Mouse (Mus musculus) midbrain, embryonic 14.5 days (tissue): ENCODE results near the gene Fam53a. TPM values are rescaled to one million over a fixed set of nuclear protein-coding genes. Genes with fewer than 3 reads are reported as not detected.

Experiments used
- ATAC-seq: fragments of 200-750 bp; cut with Nextera tagmentation; 2 replicates; pipeline ENCODE4 v1.8.0; 2017; ENCODE audit warnings: moderate number of reproducible peaks, moderate library complexity; ENCODE audit not compliant: low FRiP score, low TSS enrichment
- DNase-seq: peaks from one replicate; pipeline ENCODE4 v3.0.0-alpha.2; 2015
- H3K27ac ChIP-seq: fragments of 300-500 bp; sonication (generic); replicated peaks from 2 replicates; pipeline ENCODE4 v1.5.1; 2014; ENCODE audit warnings: mild to moderate bottlenecking, low read depth, low read length, moderate library complexity
- H3K27me3 ChIP-seq: fragments of 300-500 bp; sonication (generic); 2 replicates; pipeline ENCODE4 v1.6.1; 2014; ENCODE audit warnings: low read length, control low read depth, mixed read lengths; ENCODE audit not compliant: control insufficient read depth, insufficient read depth
- H3K36me3 ChIP-seq: fragments of 300-500 bp; sonication (generic); 2 replicates; pipeline ENCODE4 v1.6.1; 2014; ENCODE audit warnings: low read length, control low read depth; ENCODE audit not compliant: control insufficient read depth, insufficient read depth
- H3K4me1 ChIP-seq: fragments of 300-500 bp; sonication (generic); 2 replicates; pipeline ENCODE4 v1.6.1; 2014; ENCODE audit warnings: mild to moderate bottlenecking, antibody characterized with exemption, low read length, control low read depth; ENCODE audit not compliant: control insufficient read depth, insufficient read depth
- H3K4me2 ChIP-seq: fragments of 300-500 bp; sonication (generic); 2 replicates; pipeline ENCODE4 v1.6.1; 2014; ENCODE audit warnings: mild to moderate bottlenecking, low read length, moderate library complexity
- H3K4me3 ChIP-seq: fragments of 300-500 bp; sonication (generic); replicated peaks from 2 replicates; pipeline ENCODE4 v1.5.1; 2014; ENCODE audit warnings: low read depth, low read length
- H3K9ac ChIP-seq: fragments of 300-500 bp; sonication (generic); replicated peaks from 2 replicates; pipeline ENCODE4 v1.6.1; 2014; ENCODE audit warnings: mild to moderate bottlenecking, low read length, moderate library complexity
- H3K9me3 ChIP-seq: fragments of 300-500 bp; sonication (generic); 2 replicates; pipeline ENCODE4 v1.6.1; 2016; ENCODE audit warnings: low read length, control low read depth, mixed read lengths; ENCODE audit not compliant: control insufficient read depth
- WGBS: fragments of 180-500 bp; shearing (Covaris S2); extraction: QIAGEN DNeasy Blood & Tissue Kit; methylation state at CpG from one replicate; pipeline ENCODE4 v1.1.7; 2014; 5-methylcytosine and 5-hydroxymethylcytosine counted together
- polyA plus RNA-seq: library from polyadenylated mRNA; unstranded; fragments of >200 nt; fragmentation: Nextera tagmentation; extraction: Ambion mirVana; gene quantifications from 2 replicates; pipeline ENCODE4 v1.2.1, GENCODE M21; 2014

Fam53a gene
- 31.4 and 35.4 TPM in 2 replicates for polyA plus RNA-seq

DNA sequence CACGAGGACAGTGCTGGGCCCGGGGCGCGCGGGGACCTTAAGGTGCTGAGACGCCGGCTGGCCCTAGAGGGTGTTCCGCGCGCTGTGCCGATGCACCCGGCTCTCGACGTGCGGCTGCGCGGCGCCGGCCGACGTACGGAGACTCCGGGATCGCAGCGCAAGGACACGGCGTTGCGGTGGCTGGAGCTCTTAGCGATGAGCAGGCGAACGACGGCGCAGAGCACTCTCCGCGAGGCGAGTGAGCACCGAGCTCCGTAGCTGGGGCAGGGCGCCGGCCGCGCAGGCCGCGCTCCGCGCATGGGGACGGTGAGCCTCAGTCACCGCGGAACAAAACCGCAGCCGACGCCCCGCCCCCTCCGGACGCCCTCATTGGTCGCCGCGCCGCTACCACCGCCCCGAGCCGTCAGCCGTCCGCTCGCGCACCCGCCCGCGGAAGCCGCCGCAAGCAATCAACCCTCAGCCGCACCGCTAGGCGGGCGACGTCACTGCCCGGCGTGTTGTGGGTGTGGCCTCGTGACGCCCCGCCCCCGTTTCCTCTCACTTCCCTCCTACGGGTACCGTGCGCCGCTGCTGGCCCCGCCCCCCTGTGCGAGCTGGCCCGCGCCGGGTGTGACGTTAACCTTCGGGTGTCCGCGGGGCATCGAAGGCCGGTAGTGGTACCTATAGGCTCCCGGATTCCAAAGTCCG lies at the start of gene Fam53a, which contains the start of gene Gm9903:
Gene Fam53a, minus strand, starts transcription at position 335 of the 687 bp plus-strand sequence.
Gene Gm9903, plus strand, starts transcription at position 625 of the 687 bp plus-strand sequence.
- H3K9ac ChIP-seq: peak within 1 kb of the TSS; percentile 68
- H3K4me3 ChIP-seq: peak within 1 kb of the TSS; percentile 73
- H3K27me3 ChIP-seq: no peaks in the 10 kb centered on the region
- peak within 1 kb of the TSS; percentile 94 for H3K4me2 ChIP-seq
- no peaks in the 10 kb centered on the region for H3K9me3 ChIP-seq
- H3K36me3 ChIP-seq: no peaks in the 10 kb centered on the region
- under 1% methylated on average over 98 of the region's 99 CpGs for WGBS
- ATAC-seq (peak; percentile 98), DNase-seq (peak; percentile 98)
- peaks cover 14% of the 10 kb centered on the region for H3K4me1 ChIP-seq
- H3K27ac ChIP-seq: peak within 1 kb of the TSS; percentile 83

- Histone ChIP-seq H3K4me2 (no peak overlapping the region), H3K27me3 (no peaks in the 10 kb centered on the region), H3K9ac (no peak overlapping the region), H3K27ac (no peak overlapping the region), H3K9me3 (no peaks in the 10 kb centered on the region), H3K36me3 (no peaks in the 10 kb centered on the region), H3K4me1 (no peaks in the 10 kb centered on the region), H3K4me3 (no peak overlapping the region)
- DNase-seq (no peak), ATAC-seq (no peak)
- WGBS: 84% methylated on average over 5 of the region's 5 CpGs
These were observed 48.8 kb upstream of the Fam53a start for GRCm38 (mm10) chr5:33678244-33678643.

- Histone ChIP-seq H3K9me3 (no peaks in the 10 kb centered on the region), H3K27ac (no peak overlapping the region), H3K4me1 (no peaks in the 10 kb centered on the region), H3K9ac (no peak overlapping the region), H3K27me3 (no peaks in the 10 kb centered on the region), H3K36me3 (0 out of 2 replicates have a peak, but pooled peaks cover 10% of the 10 kb centered on the region), H3K4me3 (no peak overlapping the region), H3K4me2 (no peak overlapping the region)
- DNase-seq (peak; percentile 77), ATAC-seq (no peak)
- 0% methylated on average over 1 of the region's 1 CpGs for WGBS
These were observed 46.5 kb upstream of the Fam53a start for GRCm38 (mm10) chr5:33675964-33676363.

GRCm38 (mm10) chr5:33674439-33674838 lies 45.0 kb upstream of the Fam53a start:
- no peak; the same call in 1 of the 2 replicates for ATAC-seq
- peak; percentile 50 for DNase-seq
- 0 out of 2 replicates have a peak overlapping the region, but pooled peaks have one; percentile 26 for H3K27ac ChIP-seq
- H3K36me3 ChIP-seq: peaks cover 18% of the 10 kb centered on the region
- H3K9me3 ChIP-seq: no peaks in the 10 kb centered on the region
- no peaks in the 10 kb centered on the region for H3K27me3 ChIP-seq
- WGBS: 54% methylated on average over 3 of the region's 3 CpGs
- no peaks in the 10 kb centered on the region for H3K4me1 ChIP-seq
- H3K4me3 ChIP-seq: no peak overlapping the region
- H3K4me2 ChIP-seq: no peak overlapping the region
- no peak overlapping the region for H3K9ac ChIP-seq

DNA sequence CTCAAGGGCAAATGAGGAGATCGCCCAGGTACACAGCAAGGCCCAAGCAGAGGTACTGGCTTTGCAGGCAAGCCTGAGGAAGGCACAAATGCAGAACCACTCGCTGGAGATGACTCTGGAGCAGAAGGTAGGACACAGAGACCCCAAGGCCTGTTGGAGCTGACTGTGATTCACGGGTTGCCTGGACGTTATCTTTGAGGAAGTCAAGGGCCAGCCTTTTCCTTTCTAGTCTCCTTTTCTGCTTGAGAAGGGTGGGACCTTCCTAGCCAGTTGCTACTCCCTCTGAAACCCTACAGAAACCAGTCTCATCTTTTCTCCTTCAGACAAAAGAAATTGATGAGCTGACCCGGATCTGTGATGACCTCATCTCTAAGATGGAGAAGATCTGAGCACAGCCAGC lies 42.2 kb upstream of the Fam53a start:
- Histone ChIP-seq H3K4me1 (no peaks in the 10 kb centered on the region), H3K4me3 (no peak overlapping the region), H3K9ac (no peak overlapping the region), H3K9me3 (no peaks in the 10 kb centered on the region), H3K36me3 (peaks cover 40% of the 10 kb centered on the region), H3K27me3 (no peaks in the 10 kb centered on the region), H3K27ac (no peak overlapping the region), H3K4me2 (no peak overlapping the region)
- WGBS: 88% methylated on average over 5 of the region's 5 CpGs
- ATAC-seq (no peak), DNase-seq (no peak)

DNA sequence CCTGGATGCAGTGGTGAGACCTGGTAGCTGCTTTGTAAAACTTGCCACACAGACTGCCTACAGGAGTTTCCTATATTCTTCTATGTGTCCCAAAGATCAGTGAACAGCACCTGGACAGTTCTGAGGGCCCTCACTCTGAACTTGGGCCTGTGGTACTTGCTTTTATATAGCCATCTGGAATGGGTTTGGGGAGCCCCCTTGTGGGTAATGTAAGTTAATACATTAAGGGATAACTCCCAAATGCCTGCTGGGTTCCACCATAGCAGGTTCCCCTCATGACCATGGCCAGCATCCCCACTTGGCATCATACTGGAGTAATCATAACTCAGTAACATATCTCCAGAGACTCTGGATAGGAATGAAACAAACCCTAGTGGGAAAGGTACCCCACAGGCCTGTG lies 38.8 kb upstream of the Fam53a start:
- no peaks in the 10 kb centered on the region for H3K4me1 ChIP-seq
- no peak overlapping the region for H3K27ac ChIP-seq
- H3K4me3 ChIP-seq: no peak overlapping the region
- DNase-seq (peak; percentile 74), ATAC-seq (no peak)
- H3K9ac ChIP-seq: no peak overlapping the region
- H3K4me2 ChIP-seq: no peak overlapping the region
- peaks cover 44% of the 10 kb centered on the region for H3K36me3 ChIP-seq
- no peaks in the 10 kb centered on the region for H3K27me3 ChIP-seq
- no peaks in the 10 kb centered on the region for H3K9me3 ChIP-seq

- DNase-seq (no peak), ATAC-seq (0 out of 2 replicates have a peak, but pooled peaks have one; percentile 1)
- H3K27me3 ChIP-seq: no peaks in the 10 kb centered on the region
- peak overlapping the region; percentile 43 for H3K9ac ChIP-seq
- H3K27ac ChIP-seq: no peak overlapping the region
- under 1% methylated on average over 26 of the region's 26 CpGs for WGBS
- peaks cover 19% of the 10 kb centered on the region for H3K4me1 ChIP-seq
- peak overlapping the region; percentile 71 for H3K4me3 ChIP-seq
- H3K36me3 ChIP-seq: peaks cover 24% of the 10 kb centered on the region
- H3K9me3 ChIP-seq: no peaks in the 10 kb centered on the region
- H3K4me2 ChIP-seq: peak overlapping the region; percentile 94
These were observed 29.2 kb upstream of the Fam53a start for GRCm38 (mm10) chr5:33658664-33659050.

- peak within 1 kb of the TSS; percentile 63 for H3K9ac ChIP-seq
- peak within 1 kb of the TSS; percentile 95 for H3K27ac ChIP-seq
- H3K4me1 ChIP-seq: peaks cover 19% of the 10 kb centered on the region
- H3K27me3 ChIP-seq: no peaks in the 10 kb centered on the region
- H3K9me3 ChIP-seq: no peaks in the 10 kb centered on the region
- H3K36me3 ChIP-seq: peaks cover 26% of the 10 kb centered on the region
- ATAC-seq (peak; percentile 97), DNase-seq (peak; percentile 98)
- H3K4me2 ChIP-seq: peak within 1 kb of the TSS; percentile 94
- under 1% methylated on average over 60 of the region's 60 CpGs for WGBS
- H3K4me3 ChIP-seq: peak within 1 kb of the TSS; percentile 71
These were observed 28.6 kb upstream of the Fam53a start, which contains the start of the genes Tacc3 and Tmem129 for GRCm38 (mm10) chr5:33657787-33658663. Gene Tacc3, plus strand, starts transcription at chr5:33658128. Gene Tmem129, minus strand, starts transcription at chr5:33658416.
